Mouse (Mus musculus): ENCODE measurements at regions not wholly inside any gene's neighbourhood (a gene's known extent, or its start where the extent isn't known, plus 50 kb on each side); places are given as distances from the start of the nearest gene placed in this dataset.

DNA sequence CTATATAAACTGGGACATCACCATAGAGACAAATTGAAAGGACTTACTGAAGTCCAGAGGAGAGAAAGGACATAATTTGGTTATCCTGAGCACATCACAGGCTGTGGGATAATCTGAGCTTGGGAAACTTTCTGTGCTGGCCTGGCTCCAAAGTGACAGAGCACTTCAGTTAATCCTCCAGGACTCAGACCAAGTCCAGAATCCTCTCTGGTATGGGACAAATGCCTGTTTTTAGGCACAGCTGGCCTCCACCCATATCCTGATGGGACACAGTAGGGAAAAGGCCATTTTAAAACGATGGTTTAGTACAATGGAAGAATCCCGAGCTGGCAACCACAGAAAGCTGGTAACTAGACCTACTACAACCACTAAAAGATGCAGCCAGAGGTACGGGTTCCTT lies 151.3 kb downstream of the Snx19 start:
- Histone ChIP-seq H3K27ac (ENCODE audit: control insufficient read depth, insufficient read depth, low read depth, low read length) (no peak overlapping the region), H3K27me3 (ENCODE audit: control insufficient read depth, insufficient read depth, low read length) (no peaks in the 10 kb centered on the region), H3K36me3 (ENCODE audit: control insufficient read depth, insufficient read depth, low read length) (no peaks in the 10 kb centered on the region), H3K4me3 (ENCODE audit: control insufficient read depth, low read depth, low read length) (no peak overlapping the region), H3K4me1 (ENCODE audit: control insufficient read depth, insufficient read depth, low read length) (no peaks in the 10 kb centered on the region)
- TF ChIP-seq CTCF (IDR thresholded peaks at IDR 0.05; ENCODE audit: control insufficient read depth, insufficient read depth, insufficient replicate concordance, low read depth, low read length) (no peak), POLR2A (IDR thresholded peaks at IDR 0.05; ENCODE audit: control insufficient read depth, low read depth, low read length) (no peak)

DNA sequence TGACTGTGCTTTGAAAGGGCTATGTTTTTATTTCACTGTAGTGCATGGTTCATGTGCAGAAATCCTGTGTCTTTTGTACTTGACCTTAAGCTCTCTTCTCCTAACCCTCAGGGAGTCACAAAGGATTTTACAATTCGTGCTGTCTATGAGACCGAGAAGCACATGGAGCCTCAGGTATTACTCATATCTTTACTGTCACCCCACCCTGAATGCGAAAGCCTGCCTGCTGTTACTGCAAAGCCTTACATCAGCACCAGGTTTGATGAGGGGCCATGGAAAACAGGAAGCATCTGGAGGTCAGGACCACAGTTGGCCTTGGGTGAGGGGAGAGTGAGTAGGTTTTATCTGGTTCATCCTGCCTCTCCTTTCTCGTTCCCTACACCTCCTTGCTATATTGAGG lies 150.3 kb downstream of the Snx19 start:
- Histone ChIP-seq H3K4me1 (ENCODE audit: control insufficient read depth, insufficient read depth, low read length) (no peaks in the 10 kb centered on the region), H3K36me3 (ENCODE audit: control insufficient read depth, insufficient read depth, low read length) (no peaks in the 10 kb centered on the region), H3K27me3 (ENCODE audit: control insufficient read depth, insufficient read depth, low read length) (no peaks in the 10 kb centered on the region), H3K27ac (ENCODE audit: control insufficient read depth, insufficient read depth, low read depth, low read length) (no peak overlapping the region), H3K4me3 (ENCODE audit: control insufficient read depth, low read depth, low read length) (no peak overlapping the region)
- TF ChIP-seq POLR2A (IDR thresholded peaks at IDR 0.05; ENCODE audit: control insufficient read depth, low read depth, low read length) (no peak), CTCF (IDR thresholded peaks at IDR 0.05; ENCODE audit: control insufficient read depth, insufficient read depth, insufficient replicate concordance, low read depth, low read length) (no peak)

DNA sequence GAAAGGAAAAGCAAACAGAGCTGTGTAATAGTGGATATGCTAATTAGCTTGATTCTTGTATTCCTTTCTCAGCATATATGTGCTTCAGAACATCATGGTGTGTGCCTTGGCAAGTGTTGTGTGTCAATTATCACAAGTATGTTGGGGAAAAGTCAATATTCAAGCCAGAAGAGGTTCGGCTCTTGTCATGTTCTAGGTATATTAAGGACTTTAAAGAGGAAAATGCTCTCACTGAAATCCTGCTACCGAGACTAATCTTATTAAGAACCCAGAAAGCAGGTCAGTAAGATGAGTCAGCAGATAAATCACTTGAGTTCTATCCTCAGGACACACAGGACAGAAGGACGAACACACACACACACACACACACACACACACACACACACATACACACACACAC lies 148.6 kb downstream of the Snx19 start:
- no peaks in the 10 kb centered on the region for H3K4me1 ChIP-seq (ENCODE audit: control insufficient read depth, insufficient read depth, low read length)
- H3K27ac ChIP-seq (ENCODE audit: control insufficient read depth, insufficient read depth, low read depth, low read length): no peak overlapping the region
- no peaks in the 10 kb centered on the region for H3K27me3 ChIP-seq (ENCODE audit: control insufficient read depth, insufficient read depth, low read length)
- TF ChIP-seq CTCF (IDR thresholded peaks at IDR 0.05; ENCODE audit: control insufficient read depth, insufficient read depth, insufficient replicate concordance, low read depth, low read length) (no peak), POLR2A (IDR thresholded peaks at IDR 0.05; ENCODE audit: control insufficient read depth, low read depth, low read length) (no peak)
- no peaks in the 10 kb centered on the region for H3K36me3 ChIP-seq (ENCODE audit: control insufficient read depth, insufficient read depth, low read length)
- no peak overlapping the region for H3K4me3 ChIP-seq (ENCODE audit: control insufficient read depth, low read depth, low read length)

DNA sequence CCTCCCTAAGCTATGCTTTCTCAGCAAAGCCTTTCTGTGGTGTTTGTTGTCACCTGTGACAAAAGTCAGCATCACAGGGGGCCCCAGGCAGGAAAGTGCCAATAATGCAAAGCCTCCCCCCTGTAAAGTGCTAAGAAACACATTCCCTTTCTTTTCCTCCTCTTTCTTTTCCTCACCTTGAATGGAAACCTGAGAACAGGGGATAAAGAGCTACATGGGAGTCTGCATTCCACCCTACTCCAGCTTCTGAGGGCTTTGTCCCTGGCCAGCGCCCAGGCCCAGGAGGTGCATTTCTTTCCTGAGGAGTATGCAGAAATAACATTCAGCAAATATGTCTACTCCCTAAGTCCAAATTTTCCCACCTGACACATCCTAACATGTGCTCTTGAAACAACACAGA lies 146.4 kb downstream of the Snx19 start:
- H3K27ac ChIP-seq (ENCODE audit: control insufficient read depth, insufficient read depth, low read depth, low read length): no peak overlapping the region
- H3K4me1 ChIP-seq (ENCODE audit: control insufficient read depth, insufficient read depth, low read length): no peaks in the 10 kb centered on the region
- H3K36me3 ChIP-seq (ENCODE audit: control insufficient read depth, insufficient read depth, low read length): no peaks in the 10 kb centered on the region
- no peaks in the 10 kb centered on the region for H3K27me3 ChIP-seq (ENCODE audit: control insufficient read depth, insufficient read depth, low read length)
- TF ChIP-seq POLR2A (IDR thresholded peaks at IDR 0.05; ENCODE audit: control insufficient read depth, low read depth, low read length) (no peak), CTCF (IDR thresholded peaks at IDR 0.05; ENCODE audit: control insufficient read depth, insufficient read depth, insufficient replicate concordance, low read depth, low read length) (no peak)
- no peak overlapping the region for H3K4me3 ChIP-seq (ENCODE audit: control insufficient read depth, low read depth, low read length)

DNA sequence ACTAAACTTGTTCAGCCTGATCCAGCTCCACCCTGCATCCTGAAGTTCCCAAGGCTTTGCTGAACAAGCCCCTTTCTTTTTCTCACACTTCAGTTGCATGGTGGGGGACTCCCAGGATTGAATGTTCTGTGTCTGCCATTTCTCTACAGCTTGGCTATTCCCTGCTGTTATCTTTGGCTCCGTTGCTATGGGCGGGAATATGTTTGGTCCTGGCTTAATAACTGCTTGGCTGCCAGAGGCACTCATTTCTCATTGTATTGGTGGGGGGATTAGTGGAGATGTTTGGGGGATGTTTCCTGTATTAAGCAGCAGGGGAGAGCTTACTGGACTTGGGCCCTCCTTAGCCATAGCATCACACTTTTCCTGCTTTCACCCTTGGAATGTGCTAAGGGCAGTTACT lies 144.1 kb downstream of the Snx19 start:
- Histone ChIP-seq H3K4me3 (ENCODE audit: control insufficient read depth, low read depth, low read length) (no peak overlapping the region), H3K36me3 (ENCODE audit: control insufficient read depth, insufficient read depth, low read length) (no peaks in the 10 kb centered on the region), H3K27me3 (ENCODE audit: control insufficient read depth, insufficient read depth, low read length) (no peaks in the 10 kb centered on the region), H3K27ac (ENCODE audit: control insufficient read depth, insufficient read depth, low read depth, low read length) (no peak overlapping the region), H3K4me1 (ENCODE audit: control insufficient read depth, insufficient read depth, low read length) (no peaks in the 10 kb centered on the region)
- TF ChIP-seq CTCF (IDR thresholded peaks at IDR 0.05; ENCODE audit: control insufficient read depth, insufficient read depth, insufficient replicate concordance, low read depth, low read length) (no peak), POLR2A (IDR thresholded peaks at IDR 0.05; ENCODE audit: control insufficient read depth, low read depth, low read length) (no peak)

DNA sequence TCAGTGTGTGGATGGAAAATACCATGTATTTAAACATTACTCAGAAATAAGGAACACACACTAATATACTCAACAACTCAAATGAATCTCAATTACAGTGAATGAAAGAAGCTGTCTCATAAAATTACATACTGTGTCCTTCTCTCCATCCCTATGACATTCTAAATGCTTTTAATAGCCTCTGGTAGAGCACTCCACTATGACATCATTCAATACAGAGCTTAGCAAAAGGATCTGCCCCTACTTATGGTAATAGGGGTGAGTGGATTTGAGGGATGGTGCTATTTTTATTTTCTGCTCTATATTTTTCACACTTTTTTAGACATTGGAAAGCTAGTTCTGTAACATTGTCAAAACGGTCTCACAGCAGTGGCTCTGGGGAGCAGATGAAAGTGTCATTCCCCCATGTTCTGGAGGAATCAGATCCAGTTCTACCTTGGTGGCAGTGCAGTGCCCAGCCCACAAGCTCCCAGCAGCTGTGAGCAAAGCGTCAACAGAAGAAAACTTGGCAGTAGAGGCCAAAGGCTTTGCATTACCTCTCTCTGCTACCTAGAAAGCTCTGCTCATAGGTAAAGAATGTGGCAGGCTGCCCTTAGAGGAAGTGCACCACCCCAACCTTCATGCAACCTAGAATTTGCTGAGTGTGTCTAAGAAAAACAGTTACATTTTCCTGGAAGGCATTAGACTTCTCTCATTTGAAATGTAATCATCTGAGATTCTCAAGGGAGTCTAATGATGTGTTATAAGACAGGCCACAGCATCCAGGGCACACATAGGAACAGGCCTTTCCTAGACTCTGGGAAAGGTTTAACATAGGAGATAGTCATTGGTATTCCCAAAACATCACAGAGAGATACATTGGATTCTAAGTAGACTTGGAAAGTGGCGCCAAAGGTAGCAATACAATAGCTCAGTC lies 138.1 kb downstream of the Snx19 start:
- no peak for TF ChIP-seq CTCF (IDR thresholded peaks at IDR 0.05; ENCODE audit: control insufficient read depth, insufficient read depth, insufficient replicate concordance, low read depth, low read length)
- no peak for TF ChIP-seq POLR2A (IDR thresholded peaks at IDR 0.05; ENCODE audit: control insufficient read depth, low read depth, low read length)
- no peak overlapping the region for H3K27ac ChIP-seq (ENCODE audit: control insufficient read depth, insufficient read depth, low read depth, low read length)
- no peaks in the 10 kb centered on the region for H3K4me1 ChIP-seq (ENCODE audit: control insufficient read depth, insufficient read depth, low read length)
- no peak overlapping the region for H3K4me3 ChIP-seq (ENCODE audit: control insufficient read depth, low read depth, low read length)
- no peaks in the 10 kb centered on the region for H3K27me3 ChIP-seq (ENCODE audit: control insufficient read depth, insufficient read depth, low read length)
- no peaks in the 10 kb centered on the region for H3K36me3 ChIP-seq (ENCODE audit: control insufficient read depth, insufficient read depth, low read length)

DNA sequence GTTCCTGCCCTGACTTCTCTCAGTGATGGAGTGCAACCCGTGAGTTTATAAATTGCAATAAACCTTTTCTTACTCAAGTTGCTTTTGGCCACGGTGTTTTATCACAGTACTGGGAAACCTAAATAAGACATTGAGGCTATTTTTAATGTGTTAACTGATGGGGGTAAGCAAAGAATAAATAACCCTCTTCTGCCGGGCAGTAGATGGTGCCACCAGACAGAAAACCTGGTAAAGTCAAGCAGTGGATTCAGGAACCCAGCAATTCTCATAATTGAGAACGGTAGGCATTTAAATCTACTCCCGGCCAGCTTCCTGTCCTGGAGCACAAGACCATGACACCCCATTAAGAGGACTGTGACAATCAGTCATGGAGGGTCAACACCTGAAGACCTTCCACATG lies 136.5 kb downstream of the Snx19 start:
- H3K4me1 ChIP-seq (ENCODE audit: control insufficient read depth, insufficient read depth, low read length): no peaks in the 10 kb centered on the region
- no peak for TF ChIP-seq POLR2A (IDR thresholded peaks at IDR 0.05; ENCODE audit: control insufficient read depth, low read depth, low read length)
- TF ChIP-seq CTCF (IDR thresholded peaks at IDR 0.05; ENCODE audit: control insufficient read depth, insufficient read depth, insufficient replicate concordance, low read depth, low read length): no peak
- H3K27me3 ChIP-seq (ENCODE audit: control insufficient read depth, insufficient read depth, low read length): no peaks in the 10 kb centered on the region
- no peaks in the 10 kb centered on the region for H3K36me3 ChIP-seq (ENCODE audit: control insufficient read depth, insufficient read depth, low read length)
- H3K4me3 ChIP-seq (ENCODE audit: control insufficient read depth, low read depth, low read length): no peak overlapping the region
- no peak overlapping the region for H3K27ac ChIP-seq (ENCODE audit: control insufficient read depth, insufficient read depth, low read depth, low read length)

All from testis, adult 2 months (tissue).